Mouse (Mus musculus): ENCODE measurements around the gene Slc16a6. TPM values are rescaled to one million over a fixed set of nuclear protein-coding genes. Genes with fewer than 3 reads are reported as not detected.

Slc16a6 gene
- total RNA-seq, 2 experiments from 2014 or later: 11.6 to 12.3 TPM

GRCm38 (mm10) chr11:109420567-109420962 lies 52.8 kb downstream of the Slc16a6 start:
- no peak overlapping the region for H3K4me3 ChIP-seq
- TF ChIP-seq CTCF (IDR thresholded peaks at IDR 0.05): no peak
- intact Hi-C loops (cut with DNase I): loop anchor here (5.0 kb wide), 1 partner anchor 178 kb away; no protein-coding TSS in a partner anchor
- no peak for DNase-seq (ENCODE audit: extremely low spot score in 1 of 2, low spot score in 2 of 2)
- no peak overlapping the region for H3K27ac ChIP-seq

- intact Hi-C loops (cut with DNase I): loop anchor here (5.0 kb wide), 1 partner anchor 178 kb away; no protein-coding TSS in a partner anchor
- Histone ChIP-seq H3K4me3 (no peak overlapping the region), H3K27ac (no peak overlapping the region)
- no peak for DNase-seq (ENCODE audit: extremely low spot score in 1 of 2, low spot score in 2 of 2)
- no peak for TF ChIP-seq CTCF (IDR thresholded peaks at IDR 0.05)
Observed at GRCm38 (mm10) chr11:109419961-109420566, 53.3 kb downstream of the Slc16a6 start.

GRCm38 (mm10) chr11:109419461-109419860 lies 53.9 kb downstream of the Slc16a6 start:
- intact Hi-C loops (cut with DNase I): no loop called here
- Histone ChIP-seq H3K4me3 (no peak overlapping the region), H3K27ac (no peak overlapping the region)
- no peak for TF ChIP-seq CTCF (IDR thresholded peaks at IDR 0.05)
- no peak for DNase-seq (ENCODE audit: extremely low spot score in 1 of 2, low spot score in 2 of 2)

DNA sequence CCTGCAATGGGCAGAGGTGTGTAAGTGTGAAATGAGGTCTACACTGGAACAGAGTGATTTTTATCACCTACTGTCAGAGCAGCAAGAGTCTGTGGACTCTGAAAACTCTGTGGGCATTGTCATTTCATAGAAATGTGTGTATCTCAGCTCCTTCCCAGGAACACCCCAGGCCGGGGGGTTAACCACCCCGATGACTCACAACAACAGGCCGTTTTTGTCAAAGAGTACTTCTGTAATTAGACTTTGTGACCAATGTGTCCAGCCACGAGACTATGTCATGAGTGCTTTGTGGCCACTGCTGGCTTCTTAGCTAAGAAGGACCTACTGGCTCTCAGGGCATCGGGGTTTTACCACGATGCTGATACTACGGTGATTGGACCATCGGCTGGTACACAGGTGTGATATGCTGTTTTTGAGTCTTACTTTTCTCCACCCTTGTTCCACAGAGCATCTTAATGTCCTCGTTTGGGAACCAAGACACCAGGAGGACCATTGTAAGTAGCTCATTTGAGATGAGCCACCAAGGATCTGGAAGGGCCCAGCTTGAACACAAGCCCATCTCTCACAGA lies 55.8 kb downstream of the Slc16a6 start:
- intact Hi-C loops (cut with DNase I): no loop called here
- H3K27ac ChIP-seq: no peak overlapping the region
- no peak for TF ChIP-seq CTCF (IDR thresholded peaks at IDR 0.05)
- no peak for DNase-seq (ENCODE audit: extremely low spot score in 1 of 2, low spot score in 2 of 2)
- H3K4me3 ChIP-seq: no peak overlapping the region

DNA sequence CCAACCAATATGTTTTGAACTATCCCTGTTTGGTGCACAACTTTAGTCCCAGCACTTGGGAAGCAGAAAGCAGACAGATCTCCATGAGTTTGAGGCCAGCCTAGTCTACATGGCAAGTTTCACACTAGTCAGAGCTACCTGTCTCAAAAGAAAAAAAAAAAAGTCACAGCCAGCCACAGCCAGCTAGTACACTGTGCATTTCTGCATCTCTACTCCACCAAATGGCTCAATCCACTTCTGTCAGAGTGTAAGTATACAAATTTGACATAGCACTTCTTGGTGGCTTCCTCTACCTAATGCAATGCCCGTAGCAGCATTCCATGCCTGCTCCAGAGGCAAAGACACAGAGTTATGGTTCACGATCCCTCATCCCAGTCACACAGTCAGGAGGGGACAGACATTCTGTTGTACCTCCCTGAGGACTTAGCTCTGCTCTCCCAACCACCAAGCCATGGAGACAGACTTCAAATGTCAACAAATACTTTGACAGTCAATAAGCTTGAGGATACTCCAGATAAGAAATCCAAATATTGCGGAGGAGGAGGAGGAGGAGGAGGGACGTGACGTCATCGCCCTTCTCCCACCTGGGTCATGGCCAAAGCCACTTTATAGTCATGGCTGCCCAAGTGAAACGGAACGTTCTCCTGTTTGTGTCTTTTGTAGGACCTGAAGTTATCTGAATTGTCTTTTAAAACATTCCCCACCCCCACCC lies 56.5 kb downstream of the Slc16a6 start:
- Histone ChIP-seq H3K27ac (no peak overlapping the region), H3K4me3 (no peak overlapping the region)
- no peak for TF ChIP-seq CTCF (IDR thresholded peaks at IDR 0.05)
- intact Hi-C loops (cut with DNase I): no loop called here
- DNase-seq (ENCODE audit: extremely low spot score in 1 of 2, low spot score in 2 of 2): no peak

GRCm38 (mm10) chr11:109414802-109415201 lies 58.6 kb downstream of the Slc16a6 start:
- intact Hi-C loops (cut with DNase I): no loop called here
- TF ChIP-seq CTCF (IDR thresholded peaks at IDR 0.05): no peak
- H3K27ac ChIP-seq: no peak overlapping the region

DNA sequence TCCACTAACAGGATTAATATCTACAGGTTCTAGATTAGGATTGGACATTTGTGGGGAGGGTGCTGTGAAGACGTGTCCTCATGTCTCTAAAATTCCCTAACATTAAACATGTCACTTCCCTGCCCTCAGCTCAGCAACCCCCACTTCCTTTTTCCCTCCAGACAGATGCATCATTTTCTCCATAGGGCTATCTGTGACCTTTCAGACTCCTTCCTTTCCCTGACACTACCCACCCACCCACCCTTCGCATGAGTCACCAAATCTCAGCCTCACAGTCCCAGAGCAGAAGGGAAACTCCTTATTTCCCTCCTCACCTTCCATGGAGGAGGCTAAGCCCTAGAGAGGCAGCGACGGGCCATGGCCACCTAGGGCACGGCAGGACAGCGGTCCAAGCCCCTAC lies 59.8 kb downstream of the Slc16a6 start, which contains the start of gene 9930022D16Rik:
Gene 9930022D16Rik (plus strand): TSS at position 301 of the 400 bp plus-strand sequence.
- DNase-seq (ENCODE audit: extremely low spot score in 1 of 2, low spot score in 2 of 2): no peak
- Histone ChIP-seq H3K4me3 (no peak within 1 kb of the TSS), H3K27ac (no peak within 1 kb of the TSS)
- intact Hi-C loops (cut with DNase I): no loop called here
- TF ChIP-seq CTCF (IDR thresholded peaks at IDR 0.05): no peak

More at GRCm38 (mm10) chr11:109414802-109415201, 58.6 kb downstream of the Slc16a6 start:
- H3K4me3 ChIP-seq: no peak overlapping the region
- DNase-seq (ENCODE audit: extremely low spot score in 1 of 2, low spot score in 2 of 2): no peak

- intact Hi-C loops (cut with DNase I): no loop called here
- H3K4me3 ChIP-seq: no peak overlapping the region
- H3K27ac ChIP-seq: no peak overlapping the region
- DNase-seq (ENCODE audit: extremely low spot score in 1 of 2, low spot score in 2 of 2): no peak
- no peak for TF ChIP-seq CTCF (IDR thresholded peaks at IDR 0.05)
Observed at GRCm38 (mm10) chr11:109410197-109410980, 63.0 kb downstream of the Slc16a6 start.

DNA sequence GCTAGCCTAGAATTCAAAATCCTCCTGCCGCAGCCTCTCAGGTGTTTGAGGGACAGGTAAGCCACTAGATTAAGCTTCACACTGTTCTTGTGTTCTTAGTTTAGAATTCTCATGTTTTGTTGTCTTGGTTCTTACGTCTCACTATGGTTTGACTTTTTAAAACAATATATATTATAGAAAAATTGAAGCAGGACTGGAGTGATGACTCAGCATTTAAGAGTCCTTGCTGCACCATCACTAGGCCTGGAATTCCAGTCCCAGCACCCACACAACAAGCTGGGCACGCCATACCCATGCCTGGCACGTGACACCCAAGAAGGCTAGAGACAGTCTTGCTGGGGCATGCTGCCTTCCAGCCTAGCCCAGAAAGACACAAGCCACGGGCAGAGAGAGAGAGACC lies 67.0 kb downstream of the Slc16a6 start:
- intact Hi-C loops (cut with DNase I): no loop called here
- Histone ChIP-seq H3K4me3 (no peak overlapping the region), H3K27ac (no peak overlapping the region)
- TF ChIP-seq CTCF (IDR thresholded peaks at IDR 0.05): no peak
- DNase-seq (ENCODE audit: extremely low spot score in 1 of 2, low spot score in 2 of 2): no peak

Small RNAs within 50 kb of the gene (microRNA-seq; reads per million reads assigned to microRNA genes)
- 0 reads per million in 2 experiments for gene Gm25540

Other genes starting within 250 kb of the Slc16a6 start
- gene Rgs9, start 175.5 kb downstream of the Slc16a6 start, total RNA-seq (2021): 10 to 100 TPM; 20.3 to 44.5 TPM
- 10 to 100 TPM; 45.0 to 47.7 TPM for gene Gna13, start 110.8 kb downstream of the Slc16a6 start, total RNA-seq (2021)
- not detected for gene 9930022D16Rik, start 59.7 kb downstream of the Slc16a6 start, total RNA-seq (2021)
- gene Amz2, start 47.7 kb downstream of the Slc16a6 start, total RNA-seq (2021): 10 to 100 TPM; 49.5 TPM
- gene Arsg, start 224 bp downstream of the Slc16a6 start, total RNA-seq (2021): 10 to 100 TPM; 10.2 to 11.1 TPM
- 10 to 100 TPM; 18.6 to 19.2 TPM for gene Wipi1, start 138.4 kb upstream of the Slc16a6 start, total RNA-seq (2021)
- gene Prkar1a, start 175.8 kb upstream of the Slc16a6 start, total RNA-seq (2021): 100 to 1,000 TPM; 572 to 615 TPM
- gene Fam20a, start 248.7 kb upstream of the Slc16a6 start, total RNA-seq (2021): 10 to 100 TPM; 14.7 to 17.8 TPM